Mouse (Mus musculus): ENCODE measurements at regions not wholly inside any gene's neighbourhood (a gene's known extent, or its start where the extent isn't known, plus 50 kb on each side); places are given as distances from the start of the nearest gene placed in this dataset.

DNA sequence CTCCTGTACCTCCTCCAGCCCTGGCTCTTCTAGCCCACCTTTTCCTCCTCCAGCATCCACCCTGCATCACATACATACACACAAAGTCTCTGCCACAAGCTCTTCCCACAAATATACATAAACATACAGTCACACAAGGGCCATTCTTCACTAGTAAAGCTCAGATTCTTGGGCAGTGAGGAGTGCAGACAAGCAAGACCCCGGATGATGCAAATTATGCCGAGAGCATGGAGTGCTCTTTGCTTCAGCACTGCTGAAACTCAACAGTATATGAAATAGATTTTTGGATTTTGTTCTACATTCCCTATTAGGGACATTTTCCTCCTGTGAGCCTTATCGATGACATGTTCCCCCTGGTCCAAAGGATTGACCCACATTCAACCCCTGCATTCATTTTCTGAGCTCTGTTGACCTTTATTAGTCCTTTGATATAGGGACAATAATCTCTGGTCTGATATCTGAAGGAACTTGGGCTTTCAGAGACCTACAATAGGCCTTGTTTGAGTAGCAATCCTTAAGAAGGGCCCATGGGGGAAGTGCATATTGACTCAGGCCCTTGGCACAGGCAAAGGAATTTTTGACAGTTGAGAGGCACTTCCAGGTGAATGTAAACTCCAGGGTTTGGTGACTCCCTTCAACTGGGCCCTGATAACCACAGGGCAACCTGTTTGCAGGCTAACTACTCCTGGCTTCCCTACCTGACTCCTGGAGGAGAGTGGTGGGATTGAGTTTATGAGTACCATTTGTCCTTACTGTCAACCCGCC, 64.4 kb downstream of the Zfp36l1 start:
- no peak for TF ChIP-seq POLR2A (IDR thresholded peaks at IDR 0.05; ENCODE audit: borderline replicate concordance, control insufficient read depth, low read depth, low read length)
- no peak for TF ChIP-seq CTCF (IDR thresholded peaks at IDR 0.05; ENCODE audit: control insufficient read depth, insufficient read depth, low read length)

Data from bone marrow, adult 2 months (tissue).